Mouse (Mus musculus): ENCODE data around the gene Rassf2. TPM values are rescaled to one million over a fixed set of nuclear protein-coding genes. Genes with fewer than 3 reads are reported as not detected.

The Rassf2 gene
- polyA plus RNA-seq, 2 experiments = 1.2 to 1.9 TPM

DNA sequence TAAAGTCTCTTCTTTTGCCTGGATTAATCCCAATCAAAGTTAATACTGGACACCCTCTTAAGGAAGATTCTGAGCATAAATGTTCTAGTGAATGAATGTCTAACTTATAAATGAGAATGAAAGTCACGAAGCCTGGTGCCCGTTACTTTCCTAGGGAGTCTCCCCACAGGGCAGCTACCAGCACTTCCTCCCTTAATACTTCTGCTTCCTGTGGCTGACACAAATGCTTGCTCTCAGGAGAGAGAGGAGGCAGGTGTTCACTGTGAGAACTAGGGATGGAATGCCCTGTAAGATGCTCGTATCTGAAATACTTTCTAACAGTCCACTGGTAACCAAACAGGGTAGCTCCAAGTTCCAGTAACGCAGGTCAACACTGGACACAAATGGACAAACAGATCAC, 23.8 kb upstream of the Rassf2 start:
- H3K36me3 ChIP-seq (replicated peaks; ENCODE audit: control insufficient read depth, insufficient read depth, low read depth) = no peaks in the 10 kb centered on the region
- no peak for DNase-seq (ENCODE audit: low read depth in 3 of 3, low spot score in 3 of 3)
- ATAC-seq (ENCODE audit: insufficient read depth) = no peak

DNA sequence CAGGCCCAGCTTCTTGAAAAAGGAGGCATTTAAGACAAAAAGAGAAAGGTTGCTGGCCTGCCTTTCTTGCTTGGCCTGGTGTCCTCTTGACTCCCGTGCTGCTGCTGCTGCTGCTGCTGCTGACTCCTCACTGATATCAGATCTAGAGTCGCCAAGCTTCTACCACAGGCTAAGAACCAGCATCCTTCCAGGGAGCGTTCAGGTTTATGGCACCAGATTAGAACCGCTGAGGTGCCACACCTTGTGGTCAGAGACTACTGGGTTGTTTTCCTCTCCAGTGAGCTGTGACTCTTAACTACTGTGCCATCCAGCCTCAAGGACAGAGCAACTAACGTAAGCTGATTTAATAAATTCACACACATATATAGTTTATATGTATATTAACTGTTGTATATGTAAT, 21.7 kb upstream of the Rassf2 start:
- peak; percentile 70; the same call in 1 of the 2 replicates for ATAC-seq (ENCODE audit: insufficient read depth)
- no peak overlapping the region for H3K4me2 ChIP-seq (ENCODE audit: low read depth)

More for the DNA sequence above, 23.8 kb upstream of the Rassf2 start:
- Histone ChIP-seq H3K4me3 (ENCODE audit: insufficient read depth in 1 of 2, low read depth in 2 of 2, low read length in 2 of 2) (no peak overlapping the region), H3K4me2 (ENCODE audit: low read depth) (no peak overlapping the region), H3K9me3 (ENCODE audit: control insufficient read depth, low read length) (no peaks in the 10 kb centered on the region), H3K9ac (replicated peaks) (no peak overlapping the region), H3K27ac (no peak overlapping the region), H3K4me1 (replicated peaks; ENCODE audit: control insufficient read depth in 2 of 2, insufficient read depth in 2 of 2, low read length in 1 of 2) (0 out of 4 replicates have a peak, but pooled peaks cover 0 to 12% of the 10 kb centered on the region in 2 experiments), H3K27me3 (ENCODE audit: control insufficient read depth, insufficient read depth, low read length) (no peaks in the 10 kb centered on the region)
- TF ChIP-seq EP300 (IDR thresholded peaks at IDR 0.05; ENCODE audit: low read depth) (no peak), CTCF (IDR thresholded peaks at IDR 0.05; ENCODE audit: low read depth) (no peak)
- WGBS (ENCODE audit: insufficient replicate concordance) = 49% methylated on average over 4 of the region's 4 CpGs

DNA sequence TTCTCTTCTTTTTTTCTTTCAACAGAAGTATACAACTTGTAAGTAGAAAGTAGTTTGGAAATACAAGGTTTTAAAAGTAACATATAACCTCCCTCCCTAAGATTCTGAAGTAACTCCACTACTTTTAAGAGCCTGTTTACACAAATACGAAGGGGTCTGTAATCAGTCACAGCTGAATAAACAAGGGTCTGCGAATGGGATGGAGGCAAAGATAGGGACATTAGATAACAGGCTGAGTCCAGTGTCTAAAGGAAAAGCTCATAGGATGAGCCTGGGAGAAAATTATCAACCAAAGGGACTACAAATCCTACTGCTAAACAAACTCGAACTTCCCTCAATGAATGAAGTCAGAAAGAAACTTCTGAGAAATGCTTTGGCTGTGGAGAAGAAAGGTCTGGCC, 19.9 kb upstream of the Rassf2 start:
- Histone ChIP-seq H3K27ac (no peak overlapping the region), H3K9ac (replicated peaks) (no peak overlapping the region), H3K4me1 (replicated peaks; ENCODE audit: control insufficient read depth in 2 of 2, insufficient read depth in 2 of 2, low read length in 1 of 2) (peaks cover 0 to 17% of the 10 kb centered on the region in 2 experiments; a peak in 1 of 4 replicates), H3K4me2 (ENCODE audit: low read depth) (no peak overlapping the region), H3K27me3 (ENCODE audit: control insufficient read depth, insufficient read depth, low read length) (no peaks in the 10 kb centered on the region), H3K9me3 (ENCODE audit: control insufficient read depth, low read length) (no peaks in the 10 kb centered on the region), H3K36me3 (replicated peaks; ENCODE audit: control insufficient read depth, insufficient read depth, low read depth) (no peaks in the 10 kb centered on the region), H3K4me3 (ENCODE audit: insufficient read depth in 1 of 2, low read depth in 2 of 2, low read length in 2 of 2) (no peak overlapping the region)
- no peak for TF ChIP-seq EP300 (IDR thresholded peaks at IDR 0.05; ENCODE audit: low read depth)
- TF ChIP-seq CTCF (IDR thresholded peaks at IDR 0.05; ENCODE audit: low read depth) = no peak
- DNase-seq (ENCODE audit: low read depth in 3 of 3, low spot score in 3 of 3) (no peak), ATAC-seq (ENCODE audit: insufficient read depth) (no peak)
- WGBS (ENCODE audit: insufficient replicate concordance) = 36% methylated on average over 3 of the region's 3 CpGs

More for the DNA sequence above, 21.7 kb upstream of the Rassf2 start:
- H3K4me1 ChIP-seq (replicated peaks; ENCODE audit: control insufficient read depth in 2 of 2, insufficient read depth in 2 of 2, low read length in 1 of 2) = peaks cover 0 to 20% of the 10 kb centered on the region in 2 experiments; a peak in 1 of 4 replicates
- H3K4me3 ChIP-seq (ENCODE audit: insufficient read depth in 1 of 2, low read depth in 2 of 2, low read length in 2 of 2) = no peak overlapping the region
- WGBS (ENCODE audit: insufficient replicate concordance) = 18% methylated on average over 5 of the region's 5 CpGs
- H3K9ac ChIP-seq (replicated peaks) = no peak overlapping the region
- DNase-seq (ENCODE audit: low read depth in 3 of 3, low spot score in 3 of 3) = no peak
- H3K27ac ChIP-seq = no peak overlapping the region
- no peaks in the 10 kb centered on the region for H3K36me3 ChIP-seq (replicated peaks; ENCODE audit: control insufficient read depth, insufficient read depth, low read depth)
- H3K9me3 ChIP-seq (ENCODE audit: control insufficient read depth, low read length) = no peaks in the 10 kb centered on the region
- TF ChIP-seq EP300 (IDR thresholded peaks at IDR 0.05; ENCODE audit: low read depth) = no peak
- no peak for TF ChIP-seq CTCF (IDR thresholded peaks at IDR 0.05; ENCODE audit: low read depth)
- no peaks in the 10 kb centered on the region for H3K27me3 ChIP-seq (ENCODE audit: control insufficient read depth, insufficient read depth, low read length)

DNA sequence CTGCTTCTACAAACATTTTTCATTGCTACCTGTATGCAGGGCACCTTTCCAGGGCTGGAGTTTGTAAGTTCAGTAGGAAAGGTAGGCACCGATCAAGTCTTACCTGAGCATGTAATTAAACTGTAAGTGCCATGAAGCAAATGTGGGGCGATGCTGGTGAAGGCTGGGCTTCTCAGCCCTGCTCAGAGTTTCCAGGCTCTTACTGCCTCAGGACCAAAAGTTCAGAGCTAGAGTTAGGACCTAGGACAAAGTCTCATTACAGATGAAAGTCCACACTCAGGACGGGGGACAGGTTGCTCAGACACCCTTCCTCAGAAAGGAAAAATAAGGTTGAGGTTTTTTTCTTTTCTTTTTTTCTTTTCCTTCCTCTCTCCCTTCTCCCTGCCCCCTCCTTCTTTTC, 19.4 kb upstream of the Rassf2 start:
- no peak for DNase-seq (ENCODE audit: low read depth in 3 of 3, low spot score in 3 of 3)
- Histone ChIP-seq H3K9me3 (ENCODE audit: control insufficient read depth, low read length) (no peaks in the 10 kb centered on the region), H3K9ac (replicated peaks) (no peak overlapping the region), H3K4me1 (replicated peaks; ENCODE audit: control insufficient read depth in 2 of 2, insufficient read depth in 2 of 2, low read length in 1 of 2) (peaks cover 0 to 17% of the 10 kb centered on the region in 2 experiments; a peak in 1 of 4 replicates), H3K36me3 (replicated peaks; ENCODE audit: control insufficient read depth, insufficient read depth, low read depth) (no peaks in the 10 kb centered on the region), H3K27me3 (ENCODE audit: control insufficient read depth, insufficient read depth, low read length) (no peaks in the 10 kb centered on the region), H3K4me3 (ENCODE audit: insufficient read depth in 1 of 2, low read depth in 2 of 2, low read length in 2 of 2) (no peak overlapping the region), H3K27ac (no peak overlapping the region), H3K4me2 (ENCODE audit: low read depth) (no peak overlapping the region)
- ATAC-seq (ENCODE audit: insufficient read depth) = no peak
- WGBS (ENCODE audit: insufficient replicate concordance) = 59% methylated on average over 3 of the region's 3 CpGs
- no peak for TF ChIP-seq CTCF (IDR thresholded peaks at IDR 0.05; ENCODE audit: low read depth)
- no peak for TF ChIP-seq EP300 (IDR thresholded peaks at IDR 0.05; ENCODE audit: low read depth)

DNA sequence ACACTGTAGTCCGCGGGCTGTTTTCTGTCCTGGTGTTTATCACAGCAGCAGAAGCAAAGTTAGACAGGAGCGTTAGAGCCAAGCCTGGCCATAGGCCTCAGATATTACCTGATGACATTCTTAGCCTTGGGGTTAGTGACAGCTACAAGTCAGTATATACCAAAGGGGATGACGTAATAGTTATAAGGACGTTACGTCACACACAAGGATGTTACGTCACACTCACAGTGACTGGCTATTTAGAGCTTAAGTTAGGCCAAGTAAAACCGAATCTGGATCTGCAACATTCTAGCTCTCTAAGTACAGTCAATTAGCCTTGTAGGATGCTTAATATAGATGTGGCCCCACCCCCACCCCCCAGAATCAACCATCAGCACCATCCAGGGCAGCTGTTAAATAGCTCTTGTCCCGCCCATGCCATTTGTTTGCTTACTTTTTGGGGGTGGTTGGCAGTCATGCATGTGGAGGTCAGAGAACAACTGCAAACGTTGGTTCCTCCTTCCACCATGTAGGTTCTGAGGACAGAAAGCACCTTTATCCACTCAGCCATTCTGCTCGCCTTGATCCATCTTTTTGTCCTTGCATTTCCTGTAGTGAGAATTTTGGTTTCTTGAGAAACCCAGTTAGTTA, 18.2 kb upstream of the Rassf2 start:
- Histone ChIP-seq H3K27ac (no peak overlapping the region), H3K27me3 (ENCODE audit: control insufficient read depth, insufficient read depth, low read length) (no peaks in the 10 kb centered on the region), H3K4me1 (replicated peaks; ENCODE audit: control insufficient read depth in 2 of 2, insufficient read depth in 2 of 2, low read length in 1 of 2) (peaks cover 0 to 15% of the 10 kb centered on the region in 2 experiments; a peak in 1 of 4 replicates), H3K36me3 (replicated peaks; ENCODE audit: control insufficient read depth, insufficient read depth, low read depth) (no peaks in the 10 kb centered on the region), H3K4me3 (ENCODE audit: insufficient read depth in 1 of 2, low read depth in 2 of 2, low read length in 2 of 2) (no peak overlapping the region), H3K4me2 (ENCODE audit: low read depth) (no peak overlapping the region), H3K9ac (replicated peaks) (no peak overlapping the region), H3K9me3 (ENCODE audit: control insufficient read depth, low read length) (no peaks in the 10 kb centered on the region)
- TF ChIP-seq CTCF (IDR thresholded peaks at IDR 0.05; ENCODE audit: low read depth) (no peak), EP300 (IDR thresholded peaks at IDR 0.05; ENCODE audit: low read depth) (no peak)
- WGBS (ENCODE audit: insufficient replicate concordance) = 69% methylated on average over 11 of the region's 11 CpGs
- no peak for DNase-seq (ENCODE audit: low read depth in 3 of 3, low spot score in 3 of 3)
- no peak for ATAC-seq (ENCODE audit: insufficient read depth)
